Mouse (Mus musculus): ENCODE measurements around the gene Cnih2. TPM values are rescaled to one million over a fixed set of nuclear protein-coding genes. Genes with fewer than 3 reads are reported as not detected.
"Not testable (repeated sequence)": the region's sequence is repeated elsewhere in the genome, so short reads cannot be mapped to it uniquely, and the experiment has no call there.

Gene Cnih2
- polyA plus RNA-seq, 1 experiment from 2014 or later, result 33.2 TPM

- DNase-seq (ENCODE audit: extremely low spot score, low spot score), result peak; percentile 93
- H3K27ac ChIP-seq, result peak within 1 kb of the TSS; percentile 83
- H3K36me3 ChIP-seq (replicated peaks), result peaks cover 34% of the 10 kb centered on the region
- peaks cover 40% of the 10 kb centered on the region for H3K27me3 ChIP-seq (ENCODE audit: poor library complexity, severe bottlenecking)
- H3K9me3 ChIP-seq, result no peaks in the 10 kb centered on the region
- under 1% methylated on average over 58 of the region's 58 CpGs for WGBS
- peaks cover 36% of the 10 kb centered on the region for H3K4me1 ChIP-seq
- peak within 1 kb of the TSS; percentile 90 for H3K4me3 ChIP-seq
Measured at GRCm38 (mm10) chr19:5087884-5088728, 10.2 kb downstream of the Cnih2 start, which contains the start of gene Yif1a. TSS of gene Yif1a (plus strand) at chr19:5088538.

DNA sequence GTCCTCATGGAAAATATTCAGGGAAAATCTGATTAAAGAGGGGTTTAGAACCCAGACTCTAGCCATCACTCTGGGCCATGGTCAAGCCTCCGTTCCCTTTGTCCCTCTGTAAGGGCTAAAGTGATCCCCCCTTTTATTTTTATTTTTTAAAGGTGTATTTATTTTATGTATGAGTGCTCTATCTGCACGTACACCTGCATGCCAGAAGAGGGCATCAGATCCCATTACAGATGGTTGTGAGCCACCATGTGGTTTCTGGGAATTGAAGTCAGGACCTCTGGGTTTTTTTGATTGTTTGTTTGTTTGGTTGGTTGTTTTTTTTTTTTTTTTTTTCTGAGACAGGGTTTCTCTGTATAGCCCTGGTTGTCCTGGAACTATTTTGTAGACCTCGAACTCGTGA is 11.8 kb downstream of the Cnih2 start:
- not testable (repeated sequence) for DNase-seq (ENCODE audit: extremely low spot score, low spot score); H3K27ac ChIP-seq; H3K9me3 ChIP-seq; H3K4me3 ChIP-seq
- Histone ChIP-seq H3K27me3 (ENCODE audit: poor library complexity, severe bottlenecking) (peaks cover 56% of the 10 kb centered on the region), H3K4me1 (peaks cover 36% of the 10 kb centered on the region), H3K36me3 (replicated peaks) (peaks cover 18% of the 10 kb centered on the region)
- 63% methylated on average over 4 of the region's 4 CpGs for WGBS

- H3K27me3 ChIP-seq (ENCODE audit: poor library complexity, severe bottlenecking), result peaks cover 68% of the 10 kb centered on the region
- H3K27ac ChIP-seq, result no peak within 1 kb of the TSS
- H3K36me3 ChIP-seq (replicated peaks), result peaks cover 6% of the 10 kb centered on the region
- WGBS, result under 1% methylated on average over 69 of the region's 69 CpGs
- H3K4me3 ChIP-seq, result peak within 1 kb of the TSS; percentile 58
- H3K4me1 ChIP-seq, result peaks cover 36% of the 10 kb centered on the region
- H3K9me3 ChIP-seq, result no peaks in the 10 kb centered on the region
- no peak for DNase-seq (ENCODE audit: extremely low spot score, low spot score)
Measured at GRCm38 (mm10) chr19:5085145-5085863, 13.0 kb downstream of the Cnih2 start, which contains the start of gene Tmem151a. TSS of gene Tmem151a (minus strand) at chr19:5085531.

DNA sequence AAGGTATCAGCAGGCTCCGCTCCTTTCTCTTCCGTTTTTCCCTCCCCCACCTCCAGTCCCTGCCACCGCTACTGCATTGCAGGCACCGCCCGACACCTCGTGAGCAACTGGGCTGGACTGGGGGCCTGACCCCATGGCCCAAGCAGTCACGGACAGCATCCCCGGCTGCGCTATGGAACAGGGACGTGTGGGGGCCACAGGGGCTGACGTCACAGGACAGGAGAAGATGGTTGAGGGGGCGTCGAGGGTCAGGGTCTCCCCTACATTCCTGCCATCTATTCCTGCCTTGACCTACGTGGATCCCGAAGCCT is 13.5 kb downstream of the Cnih2 start:
- peaks cover 3% of the 10 kb centered on the region for H3K36me3 ChIP-seq (replicated peaks)
- H3K9me3 ChIP-seq, result no peaks in the 10 kb centered on the region
- H3K27ac ChIP-seq, result no peak overlapping the region
- peak overlapping the region; percentile 58 for H3K4me3 ChIP-seq
- 4% methylated on average over 15 of the region's 15 CpGs for WGBS
- peaks cover 74% of the 10 kb centered on the region for H3K27me3 ChIP-seq (ENCODE audit: poor library complexity, severe bottlenecking)
- H3K4me1 ChIP-seq, result peaks cover 36% of the 10 kb centered on the region
- no peak for DNase-seq (ENCODE audit: extremely low spot score, low spot score)

- Histone ChIP-seq H3K4me1 (peaks cover 30% of the 10 kb centered on the region), H3K4me3 (peak overlapping the region; percentile 58), H3K27me3 (ENCODE audit: poor library complexity, severe bottlenecking) (peaks cover 78% of the 10 kb centered on the region), H3K36me3 (replicated peaks) (no peaks in the 10 kb centered on the region), H3K27ac (no peak overlapping the region), H3K9me3 (no peaks in the 10 kb centered on the region)
- no peak for DNase-seq (ENCODE audit: extremely low spot score, low spot score)
- WGBS, result 66% methylated on average over 3 of the region's 3 CpGs
Measured at GRCm38 (mm10) chr19:5083961-5084833, 14.1 kb downstream of the Cnih2 start.

DNA sequence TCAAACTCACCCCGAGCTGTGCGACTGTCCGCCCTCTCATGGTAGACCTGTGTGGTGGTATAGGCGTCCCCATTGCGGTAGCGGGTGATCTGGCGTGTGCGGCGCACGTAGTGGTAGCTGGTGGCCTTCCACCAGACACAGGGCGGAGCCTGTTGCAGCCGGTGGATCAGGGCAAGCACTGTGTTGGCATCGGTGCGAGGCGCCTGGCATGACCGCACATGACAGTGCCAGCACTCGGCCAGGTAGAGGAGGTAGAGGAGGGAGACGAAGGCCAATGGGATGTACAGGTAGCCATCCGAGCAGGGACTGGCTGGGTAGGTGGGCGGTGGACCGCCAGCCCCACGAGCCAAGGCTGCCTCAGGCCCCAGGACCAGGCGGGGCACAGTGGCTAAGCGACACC is 15.7 kb downstream of the Cnih2 start:
- Histone ChIP-seq H3K9me3 (no peaks in the 10 kb centered on the region), H3K4me3 (no peak overlapping the region), H3K27ac (no peak overlapping the region), H3K36me3 (replicated peaks) (no peaks in the 10 kb centered on the region), H3K4me1 (peaks cover 19% of the 10 kb centered on the region), H3K27me3 (ENCODE audit: poor library complexity, severe bottlenecking) (peaks cover 78% of the 10 kb centered on the region)
- DNase-seq (ENCODE audit: extremely low spot score, low spot score), result no peak
- WGBS, result 71% methylated on average over 24 of the region's 24 CpGs

DNA sequence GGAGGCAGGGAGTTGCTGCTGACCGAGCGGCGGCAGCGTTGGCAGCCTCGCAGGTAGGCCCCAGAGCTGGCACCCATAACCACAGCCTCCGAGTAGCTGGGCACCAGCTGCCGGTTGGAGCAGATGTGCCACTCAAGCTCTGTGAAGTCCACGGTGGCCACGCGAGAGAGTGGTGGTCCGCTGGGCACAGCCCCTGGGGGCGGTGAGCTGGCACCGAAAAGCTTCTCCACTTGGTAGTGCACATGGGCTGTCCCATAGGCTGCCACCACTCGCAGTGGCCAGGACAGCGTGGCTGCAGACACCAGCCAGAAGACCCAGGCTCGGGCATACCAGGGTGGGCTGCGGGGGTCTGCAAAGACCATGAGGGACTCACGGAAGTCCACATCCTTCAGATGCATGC is 16.3 kb downstream of the Cnih2 start:
- Histone ChIP-seq H3K9me3 (no peaks in the 10 kb centered on the region), H3K27ac (no peak overlapping the region), H3K4me1 (peaks cover 13% of the 10 kb centered on the region), H3K36me3 (replicated peaks) (no peaks in the 10 kb centered on the region), H3K27me3 (ENCODE audit: poor library complexity, severe bottlenecking) (peaks cover 76% of the 10 kb centered on the region), H3K4me3 (no peak overlapping the region)
- no peak for DNase-seq (ENCODE audit: extremely low spot score, low spot score)
- 71% methylated on average over 18 of the region's 18 CpGs for WGBS

- H3K27me3 ChIP-seq (ENCODE audit: poor library complexity, severe bottlenecking), result peaks cover 59% of the 10 kb centered on the region
- H3K9me3 ChIP-seq, result no peaks in the 10 kb centered on the region
- H3K36me3 ChIP-seq (replicated peaks), result no peaks in the 10 kb centered on the region
- no peak overlapping the region for H3K4me3 ChIP-seq
- H3K4me1 ChIP-seq, result no peaks in the 10 kb centered on the region
- no peak for DNase-seq (ENCODE audit: extremely low spot score, low spot score)
- no peak overlapping the region for H3K27ac ChIP-seq
- WGBS, result 91% methylated on average over 1 of the region's 1 CpGs
Measured at GRCm38 (mm10) chr19:5079279-5079678, 19.0 kb downstream of the Cnih2 start.

DNA sequence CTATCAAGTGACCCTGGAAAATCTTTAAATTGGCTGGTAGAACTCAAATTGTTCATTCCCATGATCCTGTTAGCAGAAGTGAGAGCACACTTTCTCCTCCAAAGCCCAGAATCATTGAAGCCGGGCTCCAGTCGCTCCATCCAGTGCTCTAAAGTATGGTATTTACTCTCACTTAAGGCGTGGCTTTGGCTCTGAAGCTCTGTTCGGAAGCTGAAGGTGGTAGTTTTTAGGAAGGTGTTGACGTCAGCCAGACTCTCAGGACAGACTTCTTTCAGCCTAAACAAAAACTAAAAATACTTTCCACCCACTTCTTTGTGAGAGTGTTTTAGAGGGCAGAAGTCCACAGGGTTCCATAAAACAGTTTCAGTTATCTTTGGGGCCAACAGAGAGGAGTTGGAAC is 24.8 kb downstream of the Cnih2 start:
- Histone ChIP-seq H3K4me3 (no peak overlapping the region), H3K9me3 (no peaks in the 10 kb centered on the region), H3K4me1 (peaks cover 46% of the 10 kb centered on the region), H3K27ac (no peak overlapping the region), H3K36me3 (replicated peaks) (no peaks in the 10 kb centered on the region), H3K27me3 (ENCODE audit: poor library complexity, severe bottlenecking) (peaks cover 50% of the 10 kb centered on the region)
- no peak for DNase-seq (ENCODE audit: extremely low spot score, low spot score)
- WGBS, result 47% methylated on average over 5 of the region's 5 CpGs

DNA sequence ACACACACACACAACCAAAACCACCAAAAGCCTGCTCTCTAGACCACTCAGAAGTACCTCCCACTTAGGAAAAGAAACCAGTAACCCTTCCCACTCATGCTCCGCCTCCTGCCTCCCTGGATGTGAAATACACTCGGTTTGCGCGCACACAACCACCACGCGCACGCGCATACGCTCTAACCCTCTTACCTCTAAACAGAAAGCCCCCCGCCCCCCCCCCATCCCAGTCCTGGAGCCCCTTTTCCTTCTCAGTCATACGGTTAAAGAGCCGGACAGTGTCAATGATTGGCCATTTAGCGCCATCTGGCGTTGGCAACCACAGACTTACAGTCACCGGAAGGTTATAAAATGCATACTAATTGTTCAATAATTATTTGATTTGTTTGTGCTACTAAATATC is 25.3 kb downstream of the Cnih2 start:
- WGBS, result under 1% methylated on average over 15 of the region's 15 CpGs

DNA sequence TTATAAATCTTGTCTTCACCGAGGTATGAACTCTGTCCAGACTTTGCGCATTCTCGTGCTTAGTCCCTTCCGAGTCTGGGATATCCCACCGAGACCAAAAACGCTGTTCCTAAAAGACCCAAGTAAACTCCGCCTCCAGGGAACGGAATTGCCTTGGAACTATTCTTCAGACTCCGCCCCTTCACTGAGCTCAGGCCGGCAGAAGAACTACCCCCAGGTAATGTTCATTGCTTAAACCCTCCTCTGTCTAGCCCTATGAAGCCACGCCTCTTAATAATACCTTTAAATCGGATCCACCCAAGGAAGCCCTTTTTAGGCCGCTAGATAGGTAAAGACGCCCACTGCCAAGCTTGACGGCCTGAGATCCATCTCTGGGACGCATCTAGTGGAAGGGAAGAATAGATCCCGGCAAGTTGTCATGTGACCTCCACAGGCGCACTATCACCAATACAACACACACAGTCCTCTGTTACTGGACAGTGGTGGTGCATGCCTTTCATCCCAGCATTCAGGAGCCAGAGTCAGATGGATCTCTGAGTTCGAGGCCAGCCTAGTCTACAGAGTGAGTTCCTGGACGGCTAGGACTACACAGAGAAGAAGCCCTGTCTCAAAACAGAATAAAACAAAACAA is 25.8 kb downstream of the Cnih2 start:
- Histone ChIP-seq H3K36me3 (replicated peaks) (no peaks in the 10 kb centered on the region), H3K4me3 (peak overlapping the region; percentile 61), H3K27me3 (ENCODE audit: poor library complexity, severe bottlenecking) (peaks cover 60% of the 10 kb centered on the region), H3K27ac (peak overlapping the region; percentile 92), H3K9me3 (no peaks in the 10 kb centered on the region), H3K4me1 (peaks cover 56% of the 10 kb centered on the region)
- WGBS, result 1% methylated on average over 20 of the region's 20 CpGs
- peak; percentile 57 for DNase-seq (ENCODE audit: extremely low spot score, low spot score)

More for the DNA sequence above, 25.3 kb downstream of the Cnih2 start:
- Histone ChIP-seq H3K4me3 (peak overlapping the region; percentile 61), H3K9me3 (no peaks in the 10 kb centered on the region), H3K27me3 (ENCODE audit: poor library complexity, severe bottlenecking) (peaks cover 55% of the 10 kb centered on the region), H3K36me3 (replicated peaks) (no peaks in the 10 kb centered on the region), H3K4me1 (peaks cover 51% of the 10 kb centered on the region), H3K27ac (peak overlapping the region; percentile 92)
- peak; percentile 84 for DNase-seq (ENCODE audit: extremely low spot score, low spot score)
